Mouse (Mus musculus): ENCODE data around the gene Arid5a. TPM values are rescaled to one million over a fixed set of nuclear protein-coding genes. Genes with fewer than 3 reads are reported as not detected.

The Arid5a gene
- total RNA-seq, 1 experiment from 2014 or later, result 23.1 TPM

Other genes with a start within 250 kb of the Arid5a start
- gene Hs6st1, start 239.3 kb upstream of the Arid5a start, total RNA-seq (2017), result 14.6 and 19.6 TPM in 2 replicates
- gene Uggt1, start 63.0 kb upstream of the Arid5a start, total RNA-seq (2017), result 73.2 and 82.4 TPM in 2 replicates
- gene Neurl3, start 33.1 kb upstream of the Arid5a start, total RNA-seq (2017), result 20.1 and 22.6 TPM in 2 replicates
- gene Kansl3, start 61.4 kb downstream of the Arid5a start, total RNA-seq (2017), result 25.7 and 47.6 TPM in 2 replicates
- gene Fer1l5, start 64.6 kb downstream of the Arid5a start, total RNA-seq (2017), result not detected in 2 replicates
- 6.2 and 7.3 TPM in 2 replicates for gene Lman2l, start 137.5 kb downstream of the Arid5a start, total RNA-seq (2017)
- 6.5 and 6.6 TPM in 2 replicates for gene Cnnm4, start 163.9 kb downstream of the Arid5a start, total RNA-seq (2017)
- 5.5 and 15.5 TPM in 2 replicates for gene Cnnm3, start 204.1 kb downstream of the Arid5a start, total RNA-seq (2017)
- 4.9 and 9.1 TPM in 2 replicates for gene Ankrd23, start 229.2 kb downstream of the Arid5a start, total RNA-seq (2017)
- not detected in 2 replicates for gene Gm42417, start 231.7 kb downstream of the Arid5a start, total RNA-seq (2017)
- 1.1 and 9.0 TPM in 2 replicates for gene Ankrd39, start 239.7 kb downstream of the Arid5a start, total RNA-seq (2017)